Mouse (Mus musculus) embryonic facial prominence, embryonic 10.5 days (tissue): ENCODE results near the gene Mageh1. TPM values are rescaled to one million over a fixed set of nuclear protein-coding genes. Genes with fewer than 3 reads are reported as not detected.
A peak's percentile ranks its signal among the peaks of the same experiment; 100 is the strongest.
"Not testable (repeated sequence)": the region's sequence is repeated elsewhere in the genome, so short reads cannot be mapped to it uniquely, and the experiment has no call there.

Experiments
- DNase-seq: peaks from one replicate; pipeline ENCODE4 v3.0.0-alpha.2; 2017; ENCODE audit warnings: low spot score
- H3K27ac ChIP-seq: fragments of 300-500 bp; sonication (generic); replicated peaks from 2 replicates; pipeline ENCODE4 v1.5.1; 2016; ENCODE audit warnings: mild to moderate bottlenecking
- H3K27me3 ChIP-seq: fragments of 300-500 bp; sonication (generic); replicated peaks from 2 replicates; pipeline ENCODE4 v1.6.1; 2016; ENCODE audit warnings: low read depth, mild to moderate bottlenecking; ENCODE audit not compliant: poor library complexity, severe bottlenecking
- H3K36me3 ChIP-seq: fragments of 300-500 bp; sonication (generic); replicated peaks from 2 replicates; pipeline ENCODE4 v1.6.1; 2016; ENCODE audit warnings: mild to moderate bottlenecking, moderate library complexity
- H3K4me1 ChIP-seq: fragments of 300-500 bp; sonication (generic); 2 replicates; pipeline ENCODE4 v1.6.1; 2016
- H3K4me3 ChIP-seq: fragments of 300-500 bp; sonication (generic); 2 replicates; pipeline ENCODE4 v1.5.1; 2016; ENCODE audit warnings: mild to moderate bottlenecking, moderate library complexity
- H3K9me3 ChIP-seq: fragments of 300-500 bp; sonication (generic); 2 replicates; pipeline ENCODE4 v1.6.1; 2016; ENCODE audit warnings: mild to moderate bottlenecking
- WGBS: fragments of 180-500 bp; shearing (Covaris S2); methylation state at CpG from one replicate; pipeline ENCODE4 v1.1.7; 2016; 5-methylcytosine and 5-hydroxymethylcytosine counted together
- polyA plus RNA-seq: library from polyadenylated mRNA; unstranded; fragments of >200 nt; fragmentation: Nextera tagmentation; extraction: Ambion mirVana; gene quantifications from 2 replicates; pipeline ENCODE4 v1.2.1, GENCODE M21; 2016

Mageh1 gene
- 66.0 and 66.1 TPM in 2 replicates for polyA plus RNA-seq

- peak; percentile 87 for DNase-seq
- peaks cover 3% of the 10 kb centered on the region; the same call in 1 of the 2 replicates for H3K4me1 ChIP-seq
- peak within 1 kb of the TSS; percentile 65 for H3K4me3 ChIP-seq
- 16% methylated on average over 49 of the region's 49 CpGs for WGBS
- H3K36me3 ChIP-seq, result no peaks in the 10 kb centered on the region
- peak within 1 kb of the TSS; percentile 92 for H3K27ac ChIP-seq
- H3K27me3 ChIP-seq, result peaks cover 46% of the 10 kb centered on the region
- no peaks in the 10 kb centered on the region for H3K9me3 ChIP-seq
These were observed at the start of gene Mageh1 for GRCm38 (mm10) chrX:153037087-153037971. Mageh1 (minus strand) TSS chrX:153037575.

DNA sequence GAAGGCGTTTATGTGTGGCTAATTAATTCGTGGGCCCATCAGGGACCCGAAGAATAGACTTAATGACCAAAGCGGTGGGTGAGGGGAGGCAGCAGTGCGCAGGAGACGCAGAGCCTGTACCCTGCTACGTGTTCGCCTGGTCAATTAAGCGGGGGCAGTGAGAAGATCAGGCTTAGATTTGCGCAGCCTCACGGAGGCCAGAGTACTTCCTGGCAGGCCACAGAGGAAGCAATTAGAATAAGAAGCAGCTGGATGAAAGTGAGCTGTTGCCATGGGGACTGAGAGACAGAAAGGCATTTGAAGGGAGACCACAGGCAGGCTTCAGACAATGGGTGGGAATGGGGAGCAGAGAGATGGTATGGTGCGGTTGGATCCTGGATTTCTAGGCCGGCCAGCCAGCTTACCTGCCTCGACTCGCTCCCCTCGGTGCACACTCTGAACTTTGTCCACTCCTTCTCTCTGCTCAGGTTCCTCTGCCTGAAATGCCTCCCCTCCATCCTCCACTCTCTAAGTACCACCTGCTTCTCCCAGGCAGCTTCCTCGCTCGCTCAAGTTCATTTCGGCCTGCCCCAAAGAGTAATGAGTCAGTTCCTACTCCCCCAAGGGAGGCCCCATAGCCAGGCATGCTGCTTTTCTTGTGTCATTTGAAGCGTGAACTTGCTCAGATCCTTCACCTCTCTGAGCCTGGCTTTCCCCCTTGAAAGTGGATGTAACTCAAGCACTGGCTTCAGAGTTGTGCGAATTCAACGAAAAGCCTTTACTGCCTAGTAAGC lies 783 bp upstream of the Mageh1 start:
- Histone ChIP-seq H3K27ac (peak overlapping the region; percentile 92), H3K4me3 (peak overlapping the region; percentile 65), H3K27me3 (peaks cover 49% of the 10 kb centered on the region)
- H3K4me1 ChIP-seq, H3K9me3 ChIP-seq, DNase-seq, H3K36me3 ChIP-seq: not testable (repeated sequence)
- WGBS, result 13% methylated on average over 7 of the region's 22 CpGs

DNA sequence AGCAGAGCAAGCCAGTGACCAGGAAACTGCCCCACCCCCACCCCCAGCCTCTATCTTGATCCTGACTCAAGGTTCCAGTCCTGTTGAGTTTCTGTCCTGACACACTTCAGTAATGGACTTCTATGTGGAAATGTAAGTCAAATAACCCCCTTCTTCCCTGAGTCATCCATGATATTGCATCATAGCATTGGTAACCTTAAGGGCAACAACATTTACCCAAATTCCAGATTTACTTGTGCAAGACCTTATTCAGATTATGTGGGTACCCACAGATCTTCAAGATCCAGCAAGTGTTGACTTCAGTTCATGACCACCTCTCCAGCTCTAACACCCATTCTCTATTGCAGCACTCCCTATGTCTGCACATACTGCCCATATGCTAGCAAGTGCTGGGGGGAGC lies 5.8 kb downstream of the Mageh1 start:
- H3K9me3 ChIP-seq, H3K27ac ChIP-seq, H3K4me1 ChIP-seq, H3K36me3 ChIP-seq, DNase-seq, H3K4me3 ChIP-seq: not testable (repeated sequence)
- peaks cover 19% of the 10 kb centered on the region for H3K27me3 ChIP-seq

DNA sequence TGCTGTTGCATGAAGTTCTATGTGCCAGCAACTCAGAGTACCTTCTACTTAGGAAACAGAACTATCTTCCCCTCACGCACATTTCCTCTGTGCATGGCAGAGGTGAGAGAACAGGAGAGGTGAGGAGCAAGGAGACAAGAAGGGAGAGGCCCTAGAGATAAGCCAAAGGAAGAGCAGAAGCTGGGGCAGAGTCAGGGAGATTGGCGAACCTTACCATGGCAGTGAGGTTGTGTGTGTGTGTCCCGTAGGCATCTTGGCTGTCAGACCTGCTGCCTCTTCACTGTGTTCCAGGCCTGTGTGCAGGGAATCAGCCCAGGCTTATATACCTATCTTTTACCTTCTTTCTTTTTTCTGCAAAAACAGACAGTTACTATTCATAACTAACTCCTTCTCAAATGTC lies 11.7 kb downstream of the Mageh1 start:
- DNase-seq, H3K4me1 ChIP-seq, H3K4me3 ChIP-seq, H3K9me3 ChIP-seq, H3K36me3 ChIP-seq, H3K27ac ChIP-seq: not testable (repeated sequence)
- 83% methylated on average over 3 of the region's 3 CpGs for WGBS
- H3K27me3 ChIP-seq, result peaks cover 15% of the 10 kb centered on the region

DNA sequence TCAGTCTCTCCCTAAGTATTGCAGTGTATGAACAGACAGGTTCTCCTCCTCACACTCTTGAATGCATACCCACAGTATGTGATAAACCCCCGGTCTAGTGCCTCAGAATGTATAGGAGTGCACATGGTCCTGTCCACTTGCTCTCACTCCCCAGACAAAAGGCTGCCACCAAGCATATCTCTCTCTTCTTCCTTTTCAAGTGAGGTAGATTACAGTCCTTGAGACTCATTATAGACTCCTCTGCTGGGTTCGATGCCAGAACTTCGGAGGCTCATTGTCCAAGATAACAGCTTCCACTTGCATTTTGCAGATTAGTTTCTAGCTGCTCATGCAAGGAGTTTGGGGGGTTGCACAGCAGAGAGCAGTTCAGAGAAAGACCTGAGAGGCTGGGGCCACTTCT lies 12.1 kb downstream of the Mageh1 start:
- not testable (repeated sequence) for H3K27ac ChIP-seq, H3K36me3 ChIP-seq, H3K9me3 ChIP-seq, H3K4me3 ChIP-seq, DNase-seq, H3K4me1 ChIP-seq
- H3K27me3 ChIP-seq, result peaks cover 15% of the 10 kb centered on the region
- no CpG with 5 or more reads among the region's 3 CpGs for WGBS

GRCm38 (mm10) chrX:153007685-153008047 lies 29.7 kb downstream of the Mageh1 start:
- peaks cover 49% of the 10 kb centered on the region for H3K27me3 ChIP-seq
- no peaks in the 10 kb centered on the region for H3K36me3 ChIP-seq
- peak overlapping the region; percentile 67 for H3K4me3 ChIP-seq
- WGBS, result 33% methylated on average over 9 of the region's 9 CpGs
- H3K9me3 ChIP-seq, result 0 out of 2 replicates have a peak, but pooled peaks cover 3% of the 10 kb centered on the region
- no peaks in the 10 kb centered on the region for H3K4me1 ChIP-seq
- DNase-seq, result no peak
- H3K27ac ChIP-seq, result peak overlapping the region; percentile 89

GRCm38 (mm10) chrX:153007021-153007684 lies 30.2 kb downstream of the Mageh1 start:
- H3K9me3 ChIP-seq, result 0 out of 2 replicates have a peak, but pooled peaks cover 3% of the 10 kb centered on the region
- H3K27ac ChIP-seq, result peak overlapping the region; percentile 89
- H3K36me3 ChIP-seq, result no peaks in the 10 kb centered on the region
- peak overlapping the region; percentile 67 for H3K4me3 ChIP-seq
- H3K27me3 ChIP-seq, result peaks cover 44% of the 10 kb centered on the region
- 14% methylated on average over 58 of the region's 58 CpGs for WGBS
- peak; percentile 79 for DNase-seq
- H3K4me1 ChIP-seq, result no peaks in the 10 kb centered on the region

DNA sequence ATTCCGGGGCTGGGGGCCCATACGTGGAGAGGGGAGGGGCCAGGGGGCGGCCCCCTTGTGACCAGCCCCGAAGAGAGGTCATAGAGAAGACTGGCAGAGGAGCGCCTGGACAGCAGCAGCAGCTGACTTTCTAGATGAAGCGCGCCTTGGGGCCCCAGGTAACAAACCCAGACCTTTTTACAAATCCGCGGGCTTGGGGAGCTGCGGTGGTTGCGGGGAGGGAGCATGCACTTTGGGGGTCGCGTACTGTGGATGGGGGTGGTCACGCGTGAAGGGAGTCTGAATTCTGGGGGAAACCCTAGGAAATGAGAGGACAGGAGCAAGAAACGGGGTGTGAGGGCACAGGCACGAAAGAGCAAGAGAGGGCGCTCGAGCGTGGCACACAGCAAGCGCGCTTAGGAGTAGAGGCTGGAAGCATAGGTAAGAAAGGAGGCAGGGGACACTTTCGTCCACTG lies 31.0 kb downstream of the Mageh1 start, which contains the start of gene Usp51:
Usp51 (plus strand) TSS at position 83 of the 455 bp plus-strand sequence.
- Histone ChIP-seq H3K36me3 (no peaks in the 10 kb centered on the region), H3K9me3 (0 out of 2 replicates have a peak, but pooled peaks cover 3% of the 10 kb centered on the region), H3K27ac (peak within 1 kb of the TSS; percentile 89), H3K4me3 (peak within 1 kb of the TSS; percentile 67), H3K27me3 (peaks cover 36% of the 10 kb centered on the region), H3K4me1 (no peaks in the 10 kb centered on the region)
- WGBS, result 20% methylated on average over 23 of the region's 23 CpGs
- DNase-seq, result peak; percentile 55

DNA sequence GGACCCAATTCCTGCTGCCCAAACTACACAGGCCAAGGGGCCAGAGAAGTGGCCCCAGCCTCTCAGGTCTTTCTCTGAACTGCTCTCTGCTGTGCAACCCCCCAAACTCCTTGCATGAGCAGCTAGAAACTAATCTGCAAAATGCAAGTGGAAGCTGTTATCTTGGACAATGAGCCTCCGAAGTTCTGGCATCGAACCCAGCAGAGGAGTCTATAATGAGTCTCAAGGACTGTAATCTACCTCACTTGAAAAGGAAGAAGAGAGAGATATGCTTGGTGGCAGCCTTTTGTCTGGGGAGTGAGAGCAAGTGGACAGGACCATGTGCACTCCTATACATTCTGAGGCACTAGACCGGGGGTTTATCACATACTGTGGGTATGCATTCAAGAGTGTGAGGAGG lies 41.3 kb downstream of the Mageh1 start:
- WGBS, result no CpG with 5 or more reads among the region's 3 CpGs

GRCm38 (mm10) chrX:152989852-152990251 lies 47.5 kb downstream of the Mageh1 start:
- not testable (repeated sequence) for H3K36me3 ChIP-seq

More for the DNA sequence above, 41.3 kb downstream of the Mageh1 start:
- H3K9me3 ChIP-seq, H3K27ac ChIP-seq, H3K4me3 ChIP-seq, H3K36me3 ChIP-seq, DNase-seq, H3K4me1 ChIP-seq: not testable (repeated sequence)
- peaks cover 15% of the 10 kb centered on the region for H3K27me3 ChIP-seq

More at GRCm38 (mm10) chrX:152989852-152990251, 47.5 kb downstream of the Mageh1 start:
- peaks cover 21% of the 10 kb centered on the region for H3K27me3 ChIP-seq
- not testable (repeated sequence) for H3K4me3 ChIP-seq, DNase-seq, H3K27ac ChIP-seq, H3K9me3 ChIP-seq, H3K4me1 ChIP-seq
